Mouse (Mus musculus) neural tube, embryonic 11.5 days (tissue): ENCODE results near the gene Phf5a. TPM values are rescaled to one million over a fixed set of nuclear protein-coding genes. Genes with fewer than 3 reads are reported as not detected.

Experiments
- ATAC-seq: fragments of 200-750 bp; cut with Nextera tagmentation; 2 replicates; pipeline ENCODE4 v1.8.0; 2017; ENCODE audit warnings: moderate number of reproducible peaks, mild to moderate bottlenecking, moderate TSS enrichment, moderate library complexity; ENCODE audit not compliant: insufficient read depth, low FRiP score, low TSS enrichment
- DNase-seq: peaks from one replicate; pipeline ENCODE4 v3.0.0-alpha.2; 2015; ENCODE audit warnings: low spot score
- H3K27ac ChIP-seq: fragments of 300-500 bp; sonication (generic); 2 replicates; pipeline ENCODE4 v1.5.1; 2014; ENCODE audit warnings: low read depth, mild to moderate bottlenecking, low read length
- H3K27me3 ChIP-seq: fragments of 300-500 bp; sonication (generic); 2 replicates; pipeline ENCODE4 v1.6.1; 2014; ENCODE audit warnings: mild to moderate bottlenecking, low read length, mixed read lengths; ENCODE audit not compliant: control insufficient read depth, insufficient read depth
- H3K36me3 ChIP-seq: fragments of 300-500 bp; sonication (generic); 2 replicates; pipeline ENCODE4 v1.6.1; 2014; ENCODE audit warnings: mild to moderate bottlenecking, low read length, moderate library complexity, mixed read lengths; ENCODE audit not compliant: control insufficient read depth, insufficient read depth
- H3K4me1 ChIP-seq: fragments of 300-500 bp; sonication (generic); 2 replicates; pipeline ENCODE4 v1.6.1; 2014; ENCODE audit warnings: low read length, mixed read lengths; ENCODE audit not compliant: control insufficient read depth, insufficient read depth
- H3K4me2 ChIP-seq: fragments of 300-500 bp; sonication (generic); 2 replicates; pipeline ENCODE4 v1.6.1; 2014; ENCODE audit warnings: low read depth, mild to moderate bottlenecking, moderate library complexity
- H3K4me3 ChIP-seq: fragments of 300-500 bp; sonication (generic); 2 replicates; pipeline ENCODE4 v1.5.1; 2014; ENCODE audit warnings: low read depth, low read length
- H3K9ac ChIP-seq: fragments of 300-500 bp; sonication (generic); 2 replicates; pipeline ENCODE4 v1.6.1; 2014; ENCODE audit warnings: mild to moderate bottlenecking, low read length
- H3K9me3 ChIP-seq: fragments of 300-500 bp; sonication (generic); 2 replicates; pipeline ENCODE4 v1.6.1; 2016; ENCODE audit warnings: low read length; ENCODE audit not compliant: control insufficient read depth
- WGBS: fragments of 180-500 bp; shearing (Covaris S2); extraction: QIAGEN DNeasy Blood & Tissue Kit; methylation state at CpG from one replicate; pipeline ENCODE4 v1.1.7; 2014; 5-methylcytosine and 5-hydroxymethylcytosine counted together
- polyA plus RNA-seq: library from polyadenylated mRNA; unstranded; fragments of >200 nt; fragmentation: Nextera tagmentation; extraction: Ambion mirVana; gene quantifications from 2 replicates; pipeline ENCODE4 v1.2.1, GENCODE M21; 2014

Phf5a gene
- polyA plus RNA-seq, 1 experiment from 2014 or later: 203 TPM

GRCm38 (mm10) chr15:81828426-81829207 is 43.1 kb downstream of the Phf5a start:
- Histone ChIP-seq H3K4me3 (no peak overlapping the region), H3K9ac (no peak overlapping the region), H3K36me3 (no peaks in the 10 kb centered on the region; the same call in 1 of the 2 replicates), H3K27me3 (no peaks in the 10 kb centered on the region), H3K9me3 (no peaks in the 10 kb centered on the region), H3K27ac (no peak overlapping the region), H3K4me1 (no peaks in the 10 kb centered on the region), H3K4me2 (no peak overlapping the region)
- no peak for DNase-seq
- ATAC-seq: no peak
- 87% methylated on average over 7 of the region's 7 CpGs for WGBS

DNA sequence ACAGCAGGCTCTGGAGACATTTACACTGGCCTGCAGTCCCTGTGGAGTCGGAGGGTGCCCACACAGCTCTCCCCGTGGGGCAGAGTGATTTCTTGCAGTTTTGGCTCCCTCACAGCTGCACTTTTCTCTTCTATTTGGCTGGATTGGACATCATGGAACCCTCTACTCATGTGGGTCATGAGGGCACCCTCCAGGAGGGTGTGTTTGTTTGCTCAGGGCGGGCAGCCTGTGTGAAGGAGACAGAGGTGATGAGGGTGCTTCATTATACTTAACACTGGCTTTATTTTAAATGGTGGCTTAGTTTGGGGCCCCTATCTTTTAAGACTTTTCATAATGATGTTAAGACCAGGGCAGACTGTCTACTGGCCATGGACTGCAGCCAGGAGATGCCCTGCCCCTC is 46.9 kb downstream of the Phf5a start:
- Histone ChIP-seq H3K27me3 (no peaks in the 10 kb centered on the region), H3K4me2 (no peak overlapping the region), H3K9ac (no peak overlapping the region), H3K9me3 (no peaks in the 10 kb centered on the region), H3K27ac (no peak overlapping the region), H3K36me3 (peaks cover 2% of the 10 kb centered on the region; the same call in 1 of the 2 replicates), H3K4me1 (no peaks in the 10 kb centered on the region), H3K4me3 (no peak overlapping the region)
- ATAC-seq (no peak), DNase-seq (no peak)
- 89% methylated on average over 3 of the region's 3 CpGs for WGBS

- H3K27ac ChIP-seq: no peak overlapping the region
- no peaks in the 10 kb centered on the region for H3K9me3 ChIP-seq
- DNase-seq (no peak), ATAC-seq (no peak)
- no peak overlapping the region for H3K4me2 ChIP-seq
- no peaks in the 10 kb centered on the region for H3K27me3 ChIP-seq
- H3K4me3 ChIP-seq: no peak overlapping the region
- no peak overlapping the region for H3K9ac ChIP-seq
- no peaks in the 10 kb centered on the region for H3K4me1 ChIP-seq
- peaks cover 2% of the 10 kb centered on the region; the same call in 1 of the 2 replicates for H3K36me3 ChIP-seq
- WGBS: 90% methylated on average over 3 of the region's 3 CpGs
These were observed 49.1 kb downstream of the Phf5a start for GRCm38 (mm10) chr15:81822631-81823030.

DNA sequence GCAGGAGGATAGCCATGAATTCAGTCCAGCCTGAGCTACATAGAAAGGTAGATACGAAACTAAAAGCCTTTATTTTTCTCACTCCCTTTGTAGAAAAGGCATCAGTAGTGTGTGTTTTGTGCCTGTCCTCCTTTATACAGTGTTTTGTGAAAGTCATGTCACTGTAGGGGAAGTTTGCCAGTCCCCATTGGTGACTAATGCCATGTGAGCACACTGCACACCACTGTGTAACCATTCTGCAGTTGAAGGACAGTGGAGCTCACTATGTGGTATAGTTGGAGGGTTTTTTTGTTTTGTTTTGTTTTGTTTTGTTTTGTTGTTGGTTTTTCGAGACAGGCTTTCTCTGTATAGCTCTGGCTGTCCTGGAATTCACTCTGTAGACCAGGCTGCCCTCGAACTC is 53.3 kb downstream of the Phf5a start:
- no peaks in the 10 kb centered on the region for H3K9me3 ChIP-seq
- H3K4me1 ChIP-seq: no peaks in the 10 kb centered on the region
- peaks cover 4% of the 10 kb centered on the region for H3K36me3 ChIP-seq
- no peaks in the 10 kb centered on the region for H3K27me3 ChIP-seq
- no peak overlapping the region for H3K4me2 ChIP-seq
- no peak overlapping the region for H3K27ac ChIP-seq
- H3K9ac ChIP-seq: no peak overlapping the region
- H3K4me3 ChIP-seq: no peak overlapping the region
- no peak for DNase-seq
- no peak for ATAC-seq
- 86% methylated on average over 3 of the region's 3 CpGs for WGBS

DNA sequence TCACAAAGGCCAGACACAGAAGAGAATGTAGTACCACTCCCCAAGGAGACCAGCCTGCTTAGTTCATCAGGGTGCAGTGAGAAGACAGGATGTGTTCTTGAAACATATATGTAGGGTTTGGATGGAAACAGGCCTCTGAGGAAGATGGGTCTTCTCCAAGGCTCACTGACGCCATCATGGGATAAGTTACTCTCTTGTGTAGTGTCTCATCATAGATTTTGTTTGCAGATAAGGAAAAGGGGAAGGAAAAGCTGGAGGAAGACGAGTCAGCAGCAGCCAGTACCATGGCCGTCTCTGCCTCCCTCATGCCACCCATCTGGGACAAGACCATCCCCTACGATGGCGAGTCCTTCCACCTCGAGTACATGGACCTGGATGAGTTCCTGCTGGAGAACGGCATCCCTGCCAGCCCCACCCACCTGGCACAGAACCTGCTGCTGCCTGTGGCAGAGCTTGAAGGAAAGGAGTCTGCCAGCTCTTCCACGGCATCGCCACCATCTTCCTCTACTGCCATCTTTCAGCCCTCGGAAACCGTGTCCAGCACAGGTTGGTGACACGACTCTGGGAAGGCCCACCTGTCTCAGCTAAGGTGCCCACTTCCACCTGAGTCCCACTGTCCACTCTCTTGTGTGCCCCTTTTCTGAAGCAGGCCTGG is 56.9 kb downstream of the Phf5a start:
- Histone ChIP-seq H3K27me3 (no peaks in the 10 kb centered on the region), H3K36me3 (peaks cover 2% of the 10 kb centered on the region), H3K9me3 (no peaks in the 10 kb centered on the region), H3K4me1 (peaks cover 7% of the 10 kb centered on the region), H3K27ac (no peak overlapping the region), H3K9ac (no peak overlapping the region), H3K4me3 (no peak overlapping the region), H3K4me2 (no peak overlapping the region)
- ATAC-seq: no peak
- DNase-seq: no peak
- 85% methylated on average over 12 of the region's 12 CpGs for WGBS

Other genes starting within 250 kb of the Phf5a start
- gene L3mbtl2, start 208.0 kb downstream of the Phf5a start, polyA plus RNA-seq: 28.6 and 31.7 TPM in 2 replicates
- 2.4 and 3.0 TPM in 2 replicates for gene Chadl, start 174.6 kb downstream of the Phf5a start, polyA plus RNA-seq
- gene Zc3h7b, start 126.9 kb downstream of the Phf5a start, polyA plus RNA-seq: 48.8 TPM in 2 replicates
- 137 and 152 TPM in 2 replicates for gene Rangap1, start 126.4 kb downstream of the Phf5a start, polyA plus RNA-seq
- 13.7 and 14.1 TPM in 2 replicates for gene Tef, start 69.5 kb downstream of the Phf5a start, polyA plus RNA-seq
- 15.8 and 15.9 TPM in 2 replicates for gene Tob2, start 13.1 kb downstream of the Phf5a start, polyA plus RNA-seq
- 190 and 200 TPM in 2 replicates for gene Aco2, start 398 bp upstream of the Phf5a start, polyA plus RNA-seq
- gene Polr3h, start 54.3 kb upstream of the Phf5a start, polyA plus RNA-seq: 73.9 and 83.0 TPM in 2 replicates
- gene Csdc2, start 64.8 kb upstream of the Phf5a start, polyA plus RNA-seq: 25.7 and 27.7 TPM in 2 replicates
- gene Pmm1, start 89.0 kb upstream of the Phf5a start, polyA plus RNA-seq: 33.2 and 35.2 TPM in 2 replicates
- gene 1700029P11Rik, start 108.6 kb upstream of the Phf5a start, polyA plus RNA-seq: not detected in 2 replicates
- 73.2 and 73.8 TPM in 2 replicates for gene Xrcc6, start 115.9 kb upstream of the Phf5a start, polyA plus RNA-seq
- gene Desi1, start 162.0 kb upstream of the Phf5a start, polyA plus RNA-seq: 39.8 and 45.9 TPM in 2 replicates
- gene Snu13, start 175.7 kb upstream of the Phf5a start, polyA plus RNA-seq: 283 and 301 TPM in 2 replicates
- not detected in 2 replicates for gene 4930407I10Rik, start 187.2 kb upstream of the Phf5a start, polyA plus RNA-seq
- gene Mei1, start 198.1 kb upstream of the Phf5a start, polyA plus RNA-seq: 0.05 TPM in 1 of 2 replicates, not detected in the other